Mouse (Mus musculus): ENCODE data around the gene Grik4. TPM values are rescaled to one million over a fixed set of nuclear protein-coding genes. Genes with fewer than 3 reads are reported as not detected.
A peak's percentile ranks its signal among the peaks of the same experiment; 100 is the strongest.

Gene Grik4
- total RNA-seq, 2 experiments from 2014 or later: 13.4 to 16.8 TPM

DNA sequence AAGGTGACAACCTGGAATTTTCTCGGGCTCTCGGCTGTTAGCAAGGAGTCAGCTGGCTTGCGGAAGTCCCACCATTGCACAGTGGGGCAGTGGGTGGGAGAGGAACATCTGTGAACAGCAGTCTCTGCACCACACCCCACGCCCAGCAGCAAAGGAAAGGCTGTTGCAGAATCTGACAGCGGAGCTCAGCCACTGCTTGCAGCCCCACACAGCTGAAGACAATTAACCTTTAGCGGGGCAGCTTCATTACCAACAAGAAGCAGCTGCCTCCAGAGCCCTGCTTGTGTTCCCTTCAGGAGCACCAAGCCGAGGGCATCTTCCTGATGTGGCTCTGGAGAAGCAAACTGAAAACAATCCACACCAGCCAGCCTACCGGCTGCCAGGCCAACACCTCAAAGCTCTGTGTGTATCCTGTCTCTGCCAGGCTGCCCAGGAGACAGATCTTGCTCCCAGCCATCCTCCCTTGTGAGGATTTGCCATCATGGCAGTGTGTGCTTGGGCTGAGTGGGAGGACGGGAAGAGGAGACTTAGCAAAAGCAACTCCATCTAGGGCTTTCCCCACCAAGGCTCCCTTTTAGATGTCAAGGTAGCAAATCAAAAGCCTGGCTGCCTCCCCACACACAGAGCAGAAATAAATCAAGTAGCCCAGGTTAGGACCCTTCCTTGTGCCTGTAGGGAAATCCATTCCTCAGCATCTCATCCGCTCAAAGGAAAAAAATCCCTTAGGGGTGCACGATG lies 179.3 kb downstream of the Grik4 start:
- no peak for DNase-seq

DNA sequence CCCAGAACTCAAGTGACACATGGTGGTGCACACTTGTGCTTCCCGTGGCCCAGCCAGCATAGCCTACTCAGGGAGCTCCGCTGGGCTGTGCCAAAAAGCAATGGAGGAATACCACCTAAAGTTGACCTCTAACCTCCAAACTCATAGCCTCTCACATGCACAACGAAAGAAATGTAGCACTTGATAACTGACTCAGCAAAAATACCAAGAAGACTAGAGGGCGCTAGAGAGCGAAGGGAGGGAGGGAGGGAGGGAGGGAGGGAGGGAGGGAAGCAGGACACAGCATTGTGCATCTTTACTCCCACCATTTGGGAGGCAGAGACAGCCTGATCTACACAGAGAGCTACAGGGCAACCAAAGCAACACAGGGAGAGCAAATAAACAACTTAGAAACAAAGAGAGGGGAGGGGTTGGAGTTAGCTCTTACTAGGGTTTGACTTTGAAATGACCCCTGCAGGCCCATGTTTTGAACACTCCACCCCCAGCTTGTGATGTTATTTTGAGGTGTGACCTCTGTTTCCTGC lies 185.5 kb downstream of the Grik4 start:
- no peak for DNase-seq
- intact Hi-C loops (cut with DNase I): no loop called here

More for the DNA sequence above, 179.3 kb downstream of the Grik4 start:
- intact Hi-C loops (cut with DNase I): no loop called here

DNA sequence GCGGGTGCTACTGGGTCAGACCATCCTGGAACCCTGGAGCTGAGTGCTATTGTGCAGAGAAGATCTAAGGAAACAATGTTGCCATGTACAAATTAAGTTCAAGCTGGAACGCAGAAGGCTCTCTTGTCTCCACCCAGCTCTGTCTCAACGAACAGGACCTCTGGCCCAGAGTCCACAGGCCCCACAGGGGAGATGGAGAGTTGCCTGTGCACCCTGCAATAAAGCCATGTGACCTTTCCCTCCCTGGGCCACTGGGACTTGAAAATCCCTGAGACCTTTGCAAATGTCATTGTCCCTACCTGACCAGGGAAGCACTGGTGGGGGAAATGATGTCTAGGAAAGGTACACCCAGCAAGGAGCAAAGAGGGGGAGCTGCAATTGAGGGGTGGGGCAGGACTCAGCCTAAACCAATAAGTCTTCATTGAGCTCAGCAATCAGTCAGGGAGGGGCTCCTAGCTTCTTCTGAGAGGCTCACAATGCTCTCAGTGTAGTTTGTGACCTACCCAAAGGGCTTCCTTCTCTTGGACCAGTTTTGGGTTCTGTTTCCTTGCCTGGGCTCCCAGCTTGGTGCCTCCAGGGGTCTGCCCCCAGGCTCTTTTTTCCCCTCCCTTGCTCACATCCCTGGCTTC lies 187.2 kb downstream of the Grik4 start:
- intact Hi-C loops (cut with DNase I): no loop called here
- DNase-seq: no peak

DNA sequence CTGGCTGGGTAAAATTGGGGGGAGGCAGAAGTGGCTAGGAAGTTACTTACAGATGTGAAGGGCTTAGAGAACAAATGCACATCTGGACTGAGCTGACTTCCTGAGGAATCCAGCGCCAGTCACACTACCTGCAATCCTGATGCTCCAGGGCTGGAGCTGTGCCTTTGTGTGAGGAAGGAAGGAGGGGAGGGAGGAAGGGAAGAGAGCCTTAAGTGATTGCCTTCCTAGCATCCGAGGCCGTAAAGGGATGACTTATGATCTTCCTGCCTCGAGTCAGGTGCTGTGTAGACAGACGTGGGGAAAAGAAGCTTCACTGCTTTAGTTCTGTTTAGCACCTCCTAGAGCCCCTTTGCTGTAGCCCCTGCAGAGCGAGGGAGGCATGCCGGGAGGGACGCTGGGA lies 189.6 kb downstream of the Grik4 start:
- intact Hi-C loops (cut with DNase I): no loop called here
- no peak for DNase-seq

DNA sequence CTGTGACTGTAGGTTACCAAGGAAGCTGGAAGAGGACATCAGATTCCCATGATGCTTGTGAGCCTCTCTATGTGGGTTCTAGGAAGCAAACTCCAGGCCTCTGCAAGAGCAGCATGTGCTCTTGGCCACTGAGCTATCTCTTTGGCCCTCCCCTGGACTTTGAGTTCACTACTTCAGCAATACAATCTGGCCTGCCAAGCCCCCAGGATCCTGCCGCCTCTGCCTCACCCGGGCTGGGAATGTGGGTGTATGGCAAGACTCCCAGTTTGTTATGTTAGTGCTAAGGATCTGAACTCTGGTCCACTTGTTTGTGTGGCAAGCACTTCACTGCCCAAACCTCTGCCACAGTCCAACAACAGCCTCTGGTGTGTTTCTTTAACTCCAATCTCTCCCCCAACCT lies 193.1 kb downstream of the Grik4 start:
- intact Hi-C loops (cut with DNase I): no loop called here
- no peak for DNase-seq

DNA sequence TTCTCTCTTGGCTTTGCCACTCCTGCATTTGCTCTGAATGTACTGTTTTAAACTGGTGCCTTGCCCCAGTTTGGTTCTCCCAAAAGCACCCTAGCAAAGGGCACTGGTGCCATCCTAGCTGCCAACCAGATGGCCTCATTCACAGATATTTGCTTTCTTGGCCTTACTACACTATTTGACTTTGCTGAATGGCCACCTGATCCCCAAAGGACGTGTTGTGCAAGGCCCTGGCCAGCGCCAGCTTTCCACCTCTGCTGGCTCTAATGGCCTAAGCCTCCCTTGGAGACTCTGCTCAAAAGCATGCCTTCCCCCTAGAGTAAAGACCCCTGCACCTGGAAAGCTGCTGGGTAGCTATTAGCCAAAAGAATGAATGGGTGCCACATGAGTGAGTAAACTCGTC lies 194.1 kb downstream of the Grik4 start:
- no peak for DNase-seq
- intact Hi-C loops (cut with DNase I): no loop called here

DNA sequence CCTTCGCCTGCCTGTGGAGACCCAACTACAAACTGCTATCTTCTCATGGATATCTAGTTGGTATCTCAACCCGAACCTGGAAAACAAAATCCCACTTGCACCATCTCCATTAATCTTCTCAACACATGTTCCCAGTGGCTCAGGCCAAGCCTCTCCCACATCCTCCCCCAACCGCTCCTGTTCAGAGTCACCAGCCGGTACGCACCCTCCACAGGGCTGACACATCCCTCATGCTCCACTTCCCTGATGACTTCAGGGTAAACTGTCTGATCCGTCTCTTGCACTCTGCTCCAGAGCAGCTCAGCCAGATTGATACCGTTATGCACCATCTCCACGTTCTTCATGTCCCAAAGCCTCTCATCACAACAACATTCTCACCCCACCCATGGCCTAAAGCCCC lies 198.3 kb downstream of the Grik4 start:
- no peak for DNase-seq
- intact Hi-C loops (cut with DNase I): no loop called here

DNA sequence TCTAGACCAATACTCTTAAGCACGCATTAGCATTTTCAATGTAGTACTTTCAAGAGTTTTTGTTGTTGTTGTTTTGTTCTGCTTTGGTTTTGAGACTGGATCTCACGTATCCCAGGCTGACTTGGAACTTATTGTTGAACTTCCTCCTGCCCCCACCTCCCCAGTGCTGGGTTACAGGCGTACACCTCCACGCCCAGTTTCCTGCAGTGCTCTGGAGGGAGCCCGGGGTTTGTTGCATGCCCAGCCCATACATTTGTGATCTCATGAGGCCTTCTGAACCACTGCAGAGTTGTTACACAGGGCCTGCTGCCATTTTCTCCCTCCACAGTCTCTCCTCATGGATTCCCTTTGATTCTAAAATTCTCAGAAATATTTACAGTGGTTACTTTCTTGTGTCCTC lies 201.9 kb downstream of the Grik4 start:
- intact Hi-C loops (cut with DNase I): no loop called here
- DNase-seq: no peak

DNA sequence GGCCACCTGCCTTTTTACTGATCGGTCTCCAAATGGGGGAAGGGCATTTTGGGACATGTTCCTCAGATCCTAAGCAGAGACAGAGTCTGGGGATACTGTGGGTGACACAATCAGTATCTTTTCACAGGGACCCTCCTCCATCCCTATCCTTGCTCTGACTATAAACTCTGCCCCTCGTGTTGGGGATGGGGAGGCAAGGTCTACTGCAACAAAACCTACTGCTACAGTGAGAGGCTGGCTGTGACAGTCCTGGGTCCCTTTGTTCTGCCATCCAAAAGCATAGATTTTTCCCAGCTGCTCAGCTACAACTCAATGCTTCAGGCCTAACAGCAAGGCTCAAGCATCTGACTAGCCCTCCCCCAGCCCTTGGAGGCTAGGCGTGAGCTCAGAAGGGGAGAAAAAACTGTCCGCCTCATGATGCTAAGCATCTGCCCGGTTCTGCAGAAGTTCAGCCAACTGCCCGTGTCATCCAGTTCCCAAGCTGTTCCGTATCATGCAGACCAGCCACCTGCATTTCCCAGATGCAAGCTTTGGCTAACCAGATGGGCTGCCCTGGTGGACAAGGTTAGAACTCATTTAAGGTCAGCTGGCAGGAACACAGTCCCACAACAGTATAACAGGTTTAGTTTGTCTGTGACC lies 207.5 kb downstream of the Grik4 start:
- peak; percentile 32 for DNase-seq
- intact Hi-C loops (cut with DNase I): no loop called here

DNA sequence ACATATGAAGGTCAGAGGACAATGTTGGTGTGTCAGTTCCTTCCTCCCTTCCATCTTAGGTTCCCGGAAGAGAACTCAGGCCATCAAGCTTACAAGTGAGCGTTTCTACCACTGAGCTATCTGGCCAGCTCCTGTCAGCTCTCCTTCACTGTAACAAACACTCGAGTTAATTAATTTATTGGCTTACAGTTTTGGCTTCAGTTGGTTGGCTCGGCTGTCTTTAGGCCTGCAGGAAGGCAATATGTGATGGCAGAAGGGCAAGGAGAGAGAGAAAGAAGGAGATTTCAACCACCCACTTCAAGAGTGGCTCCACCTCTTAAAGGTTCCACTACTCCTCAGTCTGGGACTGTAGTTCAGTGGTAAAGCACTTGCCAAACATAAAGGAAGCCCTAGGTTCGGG lies 209.2 kb downstream of the Grik4 start:
- peak; percentile 35 for DNase-seq
- intact Hi-C loops (cut with DNase I): no loop called here

DNA sequence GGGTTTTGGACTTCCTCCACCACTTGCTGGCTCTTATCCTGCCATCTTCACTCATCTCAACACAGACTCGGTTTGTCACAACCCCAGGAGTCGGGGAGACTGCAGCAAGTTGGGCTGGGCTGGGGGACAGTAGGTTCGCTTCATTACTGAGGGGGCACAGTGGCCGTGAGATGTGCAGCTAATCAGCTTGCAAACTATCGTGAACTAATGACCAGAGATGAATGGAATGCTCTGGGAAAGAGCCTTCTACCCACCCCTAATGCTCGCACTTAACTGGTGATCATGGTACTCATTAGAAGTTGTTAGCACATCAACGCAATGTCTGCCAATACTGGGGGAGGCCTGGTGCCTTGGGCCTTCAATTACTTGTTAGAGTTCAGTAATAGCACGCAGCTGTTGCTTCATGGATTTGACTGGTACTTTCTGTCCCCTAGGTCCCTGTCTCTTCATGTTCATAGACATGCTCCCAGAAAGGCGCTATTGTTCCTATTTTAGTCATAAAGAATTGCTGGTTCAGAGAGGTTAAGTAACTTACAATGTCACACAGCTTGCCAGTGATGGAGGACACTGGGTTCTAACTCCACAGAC lies 211.5 kb downstream of the Grik4 start:
- intact Hi-C loops (cut with DNase I): no loop called here
- DNase-seq: no peak

DNA sequence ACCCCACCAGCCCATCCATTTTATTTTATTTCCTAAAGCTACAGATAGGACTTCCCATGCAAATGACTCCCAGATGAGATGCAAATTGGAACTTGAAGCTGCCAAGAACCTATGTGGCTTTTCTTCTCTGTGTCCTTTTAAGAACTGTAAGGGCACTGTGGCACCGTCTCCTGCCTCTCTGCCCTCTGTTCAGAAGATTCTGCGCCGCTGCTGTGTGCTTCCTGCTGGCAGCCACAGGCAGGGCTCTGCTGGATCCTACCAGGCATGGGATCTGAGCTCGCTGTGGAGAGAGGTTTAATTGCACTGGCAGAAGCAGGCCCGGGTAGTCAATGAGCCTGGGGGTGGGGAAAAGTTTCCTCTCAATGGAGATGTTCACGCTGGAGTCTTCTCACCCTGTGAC lies 215.8 kb downstream of the Grik4 start:
- intact Hi-C loops (cut with DNase I): no loop called here
- no peak for DNase-seq

DNA sequence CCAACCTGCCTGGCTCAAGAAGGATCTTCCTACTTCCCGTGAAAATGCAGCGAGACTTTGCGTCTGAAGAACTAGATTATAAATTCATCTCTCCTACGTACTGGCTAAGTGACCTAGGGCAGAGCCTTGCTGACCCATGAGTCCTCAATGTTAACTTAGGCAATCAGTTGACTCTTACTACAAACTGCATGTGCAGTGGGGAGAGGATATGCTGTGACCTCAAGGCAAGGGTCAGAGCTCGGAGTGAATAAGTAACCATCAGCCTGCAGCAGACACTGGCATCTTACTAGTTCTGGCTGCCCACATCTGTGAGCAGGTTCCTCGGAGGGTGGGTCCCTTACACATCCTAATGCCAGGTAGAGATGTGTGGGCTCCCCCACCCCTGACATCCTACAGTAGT lies 216.6 kb downstream of the Grik4 start:
- no peak for DNase-seq
- intact Hi-C loops (cut with DNase I): no loop called here

DNA sequence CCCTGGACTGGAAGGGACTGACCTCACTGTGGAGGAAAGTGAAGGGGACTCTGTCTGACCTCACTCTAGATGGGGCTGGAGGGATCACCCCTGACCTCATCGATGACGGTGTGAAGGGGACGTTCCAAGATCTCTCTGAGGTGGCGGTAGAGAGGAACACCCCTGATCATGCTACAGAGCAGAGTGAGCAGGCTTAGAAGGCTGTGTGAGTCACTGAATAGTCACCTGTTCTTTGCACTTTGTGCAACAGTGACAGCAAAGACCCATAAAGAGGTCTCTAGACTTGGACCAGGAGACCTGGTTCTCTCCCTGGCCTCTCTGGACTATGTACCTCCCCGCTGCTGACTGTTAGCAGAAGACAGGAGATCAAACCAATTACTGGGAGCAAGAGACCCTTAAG lies 217.1 kb downstream of the Grik4 start:
- no peak for DNase-seq
- intact Hi-C loops (cut with DNase I): no loop called here

DNA sequence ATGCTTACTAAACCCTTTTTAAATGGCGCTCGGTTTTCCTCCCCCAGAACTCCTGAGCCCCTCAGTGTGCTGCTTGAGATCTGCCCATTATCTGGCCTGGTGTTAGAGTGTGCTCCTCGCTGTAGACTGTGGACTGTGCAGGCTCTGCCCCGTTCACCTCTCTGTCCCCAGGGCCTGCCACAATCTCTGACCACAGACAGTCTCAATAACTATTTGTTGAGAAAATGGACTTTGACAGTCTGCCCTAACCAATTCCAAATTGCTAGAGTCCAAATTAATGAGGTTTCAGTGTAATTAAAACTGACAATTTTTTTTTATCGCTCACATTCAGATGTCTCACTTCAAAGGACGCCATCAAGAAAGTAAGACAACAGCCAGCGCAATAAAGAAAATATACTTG lies 220.2 kb downstream of the Grik4 start:
- intact Hi-C loops (cut with DNase I): no loop called here

DNA sequence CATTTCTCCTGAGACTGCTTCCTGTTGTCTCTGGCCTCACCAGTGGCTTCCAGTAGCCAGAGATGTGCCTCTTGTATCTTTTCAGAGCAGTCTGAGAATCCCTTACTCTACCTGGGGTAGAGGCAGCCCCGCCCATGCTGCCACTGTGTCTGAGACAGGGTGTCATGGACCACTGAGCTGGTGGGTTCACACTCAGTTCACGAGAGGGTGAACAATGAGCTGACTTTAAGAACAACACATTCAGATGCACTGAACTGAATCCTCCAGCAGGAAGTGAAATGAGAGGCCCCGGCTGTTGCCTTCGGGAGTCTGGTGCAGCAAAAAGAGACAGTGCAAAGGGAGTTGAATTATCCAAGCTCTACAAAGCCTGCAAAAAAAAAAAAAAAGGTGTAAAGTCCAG lies 221.8 kb downstream of the Grik4 start:
- no peak for DNase-seq
- intact Hi-C loops (cut with DNase I): no loop called here

More for the DNA sequence above, 220.2 kb downstream of the Grik4 start:
- no peak for DNase-seq

DNA sequence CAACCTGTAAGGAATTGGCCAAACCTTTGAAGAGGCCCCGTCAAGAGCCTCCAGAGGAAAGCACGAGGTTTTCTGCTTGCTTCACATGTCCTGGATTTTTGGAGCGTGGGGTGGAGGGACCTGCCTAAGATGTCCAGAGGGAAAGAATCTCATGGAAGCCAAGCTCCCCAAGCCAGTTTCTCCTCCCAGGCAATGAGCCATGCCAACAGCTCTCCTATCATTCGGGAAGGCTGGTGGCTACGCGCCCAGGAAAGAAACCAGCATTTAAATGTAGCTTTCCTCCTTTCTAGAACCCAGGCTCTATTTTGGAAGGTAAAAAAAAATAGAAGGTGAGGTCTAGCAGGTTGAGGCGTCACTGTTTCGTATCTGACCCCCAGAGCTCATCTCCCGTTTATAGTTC lies 222.6 kb downstream of the Grik4 start:
- intact Hi-C loops (cut with DNase I): no loop called here
- DNase-seq: no peak

DNA sequence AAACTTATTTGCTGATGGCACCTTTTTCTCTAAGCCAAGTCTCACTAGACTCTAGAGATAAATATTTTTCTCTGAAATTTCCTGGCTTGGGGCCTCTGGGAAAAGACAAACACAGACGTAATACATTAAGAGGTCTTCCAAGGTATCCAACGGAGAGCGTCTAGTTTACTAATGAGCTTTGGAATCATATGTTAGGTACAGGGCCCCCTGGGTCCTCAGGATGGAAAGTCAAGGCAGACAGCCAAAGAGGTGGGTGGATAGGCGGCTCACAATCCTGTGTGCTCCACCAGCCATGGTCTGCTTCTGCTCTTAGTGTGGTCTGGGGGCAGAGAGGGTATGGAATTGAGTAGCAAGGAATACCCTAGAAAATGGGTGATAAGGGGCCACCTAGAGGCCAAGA lies 223.1 kb downstream of the Grik4 start:
- intact Hi-C loops (cut with DNase I): no loop called here
- DNase-seq: no peak

DNA sequence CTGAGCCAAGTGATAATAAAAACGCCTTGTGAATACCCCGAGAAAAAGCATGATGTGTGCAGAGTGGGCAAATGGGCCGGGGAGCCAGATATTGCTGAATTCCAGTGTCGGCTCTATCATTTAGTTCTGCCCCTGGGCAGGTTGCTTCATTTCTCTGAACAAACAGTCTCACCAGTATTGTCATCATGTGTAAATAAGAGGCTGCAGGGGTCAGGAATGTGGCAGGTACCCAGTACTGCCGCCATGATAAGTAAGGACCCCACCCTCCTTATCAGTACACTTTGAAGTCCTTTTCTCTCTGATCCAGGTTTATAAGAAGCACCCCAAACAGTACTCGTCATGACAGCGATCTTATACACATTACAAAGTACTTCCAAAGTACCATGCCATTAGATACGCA lies 230.4 kb downstream of the Grik4 start:
- no peak for DNase-seq
- intact Hi-C loops (cut with DNase I): no loop called here

DNA sequence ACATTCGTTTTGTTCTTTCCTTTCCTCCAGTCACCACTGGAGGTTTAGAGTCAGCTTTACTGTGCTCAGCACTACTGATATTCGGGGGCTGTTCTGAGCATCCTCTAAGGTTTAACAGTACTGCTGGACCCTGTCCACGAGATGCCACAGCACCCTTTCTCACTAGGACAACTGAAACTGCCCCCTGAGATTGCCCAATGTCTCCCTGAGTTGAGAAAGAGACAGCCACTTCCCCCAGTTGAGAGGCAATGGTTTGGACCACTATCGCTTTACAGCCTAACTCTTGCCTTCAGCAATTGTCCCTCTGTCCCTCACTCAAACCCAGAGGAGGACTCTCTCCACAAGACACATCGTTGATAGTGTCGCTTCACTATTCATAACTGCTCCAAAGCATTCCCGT lies 238.4 kb downstream of the Grik4 start:
- no peak for DNase-seq
- intact Hi-C loops (cut with DNase I): no loop called here

DNA sequence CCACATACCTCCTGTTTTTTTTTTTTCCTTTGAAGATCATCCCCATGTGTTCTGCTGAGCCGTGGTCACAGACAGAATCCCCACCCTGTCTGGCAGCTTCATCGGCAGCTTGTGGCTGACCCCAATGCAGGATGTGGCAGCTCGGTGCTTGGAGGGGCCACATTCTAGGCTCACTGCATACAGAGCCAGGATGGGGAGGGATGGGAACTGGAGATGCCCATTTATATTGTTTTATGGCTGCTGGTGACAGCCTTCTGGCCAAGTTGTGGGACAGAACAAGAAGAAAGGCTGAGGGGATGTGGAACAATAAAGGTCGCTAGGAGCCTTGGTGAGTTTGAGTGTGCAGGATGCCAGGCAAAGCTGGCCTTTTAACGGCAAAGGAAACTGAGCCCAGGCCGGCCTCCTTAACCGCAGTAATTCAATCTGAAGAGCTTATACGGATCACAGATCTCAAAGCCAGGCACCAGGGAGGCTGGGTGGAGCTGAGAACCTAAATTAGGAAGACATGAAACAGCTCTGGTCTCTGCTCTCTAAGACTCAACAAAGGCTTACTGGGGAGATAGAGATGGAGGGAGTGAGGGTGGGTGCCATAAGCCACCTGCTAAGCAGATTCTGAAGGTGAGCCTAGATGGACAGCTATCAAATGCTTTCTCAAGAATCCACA lies 241.0 kb downstream of the Grik4 start:
- DNase-seq: no peak
- intact Hi-C loops (cut with DNase I): no loop called here

Data from left cerebral cortex, postnatal 4 days (tissue).